8 mouse cellular contexts compared by ENCODE assay signal in genomic region chr10:5790657-5791056, GRCm38 (mm10). TPM values are rescaled to one million over a fixed set of nuclear protein-coding genes. Genes with fewer than 3 reads are reported as not detected.
DNase-seq lines count a peak whose midpoint lies in the region; ATAC-seq lines count a peak whose summit lies in the region.

No protein-coding gene starts in this region.

- no peak overlapping the region for H3K9ac ChIP-seq in heart, embryonic 11.5 days (ENCODE audit: low read depth, low read length)
- H3K9ac ChIP-seq in forebrain, embryonic 14.5 days (ENCODE audit: low read length): no peak overlapping the region
- no peak overlapping the region for H3K9ac ChIP-seq in midbrain, embryonic 12.5 days (replicated peaks)

- WGBS in heart, embryonic 11.5 days (ENCODE audit: insufficient replicate concordance): 17% methylated on average over 12 of the region's 12 CpGs
- 24% methylated on average over 12 of the region's 12 CpGs for WGBS in forebrain, embryonic 14.5 days
- 22% methylated on average over 12 of the region's 12 CpGs for WGBS in midbrain, embryonic 12.5 days

- no peak overlapping the region for H3K4me2 ChIP-seq in heart, embryonic 11.5 days
- H3K4me2 ChIP-seq in forebrain, embryonic 14.5 days (ENCODE audit: low read length): no peak overlapping the region
- no peak overlapping the region for H3K4me2 ChIP-seq in midbrain, embryonic 12.5 days (replicated peaks)

- H3K4me1 ChIP-seq in heart, embryonic 11.5 days (ENCODE audit: control insufficient read depth, insufficient read depth, low read length): no peaks in the 10 kb centered on the region
- no peaks in the 10 kb centered on the region for H3K4me1 ChIP-seq in forebrain, embryonic 14.5 days (ENCODE audit: control insufficient read depth, insufficient read depth, low read length)
- H3K4me1 ChIP-seq in midbrain, embryonic 12.5 days: no peaks in the 10 kb centered on the region

- no peaks in the 10 kb centered on the region for H3K9me3 ChIP-seq in heart, embryonic 11.5 days (replicated peaks; ENCODE audit: control insufficient read depth, low read length)
- no peaks in the 10 kb centered on the region for H3K9me3 ChIP-seq in forebrain, embryonic 14.5 days (replicated peaks; ENCODE audit: control insufficient read depth, low read length)
- H3K9me3 ChIP-seq in midbrain, embryonic 12.5 days: no peaks in the 10 kb centered on the region

- no peaks in the 10 kb centered on the region for H3K36me3 ChIP-seq in heart, embryonic 11.5 days (ENCODE audit: control insufficient read depth, insufficient read depth, low read length)
- no peaks in the 10 kb centered on the region for H3K36me3 ChIP-seq in forebrain, embryonic 14.5 days (ENCODE audit: control insufficient read depth, insufficient read depth, low read length)
- no peaks in the 10 kb centered on the region for H3K36me3 ChIP-seq in midbrain, embryonic 12.5 days

- DNase-seq in heart, adult 8-10 months (ENCODE audit: low spot score): peak; percentile 13
- DNase-seq in A20 (ENCODE audit: low read depth, low spot score): peak; percentile 38
- peak; percentile 33 to 48 for DNase-seq in adrenal gland, adult 18-20 months (ENCODE audit: low spot score in 2 of 2)
- peak; percentile 77 for DNase-seq in forebrain, embryonic 14.5 days (ENCODE audit: low spot score)
- peak; percentile 76 to 81 for DNase-seq in layer of hippocampus, postnatal 10 days (ENCODE audit: low spot score in 2 of 2)
- no peak for DNase-seq in yolk sac, embryonic 10.5 days (ENCODE audit: low spot score)

- H3K27me3 ChIP-seq in heart, embryonic 11.5 days (ENCODE audit: control insufficient read depth, insufficient read depth, low read length): no peaks in the 10 kb centered on the region
- no peaks in the 10 kb centered on the region for H3K27me3 ChIP-seq in forebrain, embryonic 14.5 days (replicated peaks; ENCODE audit: control insufficient read depth, insufficient read depth, low read length)
- no peaks in the 10 kb centered on the region for H3K27me3 ChIP-seq in midbrain, embryonic 12.5 days

- ATAC-seq in heart, embryonic 11.5 days (replicated peaks; ENCODE audit: insufficient number of reproducible peaks, low FRiP score, low TSS enrichment): no peak
- ATAC-seq in forebrain, embryonic 14.5 days: 0 out of 2 replicates have a peak, but pooled peaks have one; percentile 44
- 0 out of 2 replicates have a peak, but pooled peaks have one; percentile 16 for ATAC-seq in midbrain, embryonic 12.5 days (ENCODE audit: low FRiP score, low read depth)

- H3K4me3 ChIP-seq in heart, embryonic 11.5 days (ENCODE audit: low read depth, low read length): no peak overlapping the region
- H3K4me3 ChIP-seq in forebrain, embryonic 14.5 days (ENCODE audit: low read depth, low read length): no peak overlapping the region
- no peak overlapping the region for H3K4me3 ChIP-seq in midbrain, embryonic 12.5 days

- H3K27ac ChIP-seq in heart, embryonic 11.5 days (ENCODE audit: low read depth, low read length): no peak overlapping the region
- H3K27ac ChIP-seq in forebrain, embryonic 14.5 days (ENCODE audit: low read depth, low read length): no peak overlapping the region
- H3K27ac ChIP-seq in midbrain, embryonic 12.5 days (replicated peaks): no peak overlapping the region

RNA-seq across cellular contexts. Expression of gene Fbxo5, which starts 14.7 kb away (rescaled TPM):
- 1 to 10 TPM in 1 of 4 experiments, under 1 TPM in 3; 0.49 to 1.8 (median 0.90) TPM for total RNA-seq in heart, adult 8-10 months (2022)
- 57.2 and 59.2 TPM in 2 replicates for polyA plus RNA-seq in heart, embryonic 11.5 days (2014; fragmentation: Nextera tagmentation; extraction: Ambion mirVana)
- total RNA-seq in adrenal gland, adult 18-20 months (2021): 1 to 10 TPM; 1.8 to 1.9 TPM
- 32.4 and 43.7 TPM in 2 replicates for polyA plus RNA-seq in forebrain, embryonic 14.5 days (2014; fragmentation: Nextera tagmentation; extraction: Ambion mirVana)
- total RNA-seq in layer of hippocampus, postnatal 10 days (2021): 1 to 10 TPM; 2.4 to 2.5 TPM
- 69.0 and 71.4 TPM in 2 replicates for polyA plus RNA-seq in midbrain, embryonic 12.5 days (2016; fragmentation: Nextera tagmentation; extraction: Ambion mirVana)

RNA-seq across cellular contexts. Expression of gene Mtrf1l, which starts 33.1 kb away (rescaled TPM):
- total RNA-seq in heart, adult 8-10 months (2022): 1 to 10 TPM; 8.5 to 9.4 (median 8.8) TPM
- 12.6 and 16.2 TPM in 2 replicates for polyA plus RNA-seq in heart, embryonic 11.5 days (2014; fragmentation: Nextera tagmentation; extraction: Ambion mirVana)
- 10 to 100 TPM; 10.8 to 12.3 TPM for total RNA-seq in adrenal gland, adult 18-20 months (2021)
- polyA plus RNA-seq in forebrain, embryonic 14.5 days (2014; fragmentation: Nextera tagmentation; extraction: Ambion mirVana): 11.6 and 14.8 TPM in 2 replicates
- total RNA-seq in layer of hippocampus, postnatal 10 days (2021): 10 to 100 TPM in 1 of 2 experiments, 1 to 10 TPM in 1; 9.3 to 11.3 TPM
- polyA plus RNA-seq in midbrain, embryonic 12.5 days (2016; fragmentation: Nextera tagmentation; extraction: Ambion mirVana): 14.5 and 16.2 TPM in 2 replicates
